Mouse (Mus musculus): Measurements from ENCODE around the gene Lsr. TPM values are rescaled to one million over a fixed set of nuclear protein-coding genes. Genes with fewer than 3 reads are reported as not detected.

Gene Lsr
- total RNA-seq (2014; rRNA removed) (17.6 and 19.3 TPM in 2 replicates), polyA plus RNA-seq (2015; fragmentation: Nextera tagmentation; extraction: Ambion mirVana) (25.1 and 25.9 TPM in 2 replicates)

DNA sequence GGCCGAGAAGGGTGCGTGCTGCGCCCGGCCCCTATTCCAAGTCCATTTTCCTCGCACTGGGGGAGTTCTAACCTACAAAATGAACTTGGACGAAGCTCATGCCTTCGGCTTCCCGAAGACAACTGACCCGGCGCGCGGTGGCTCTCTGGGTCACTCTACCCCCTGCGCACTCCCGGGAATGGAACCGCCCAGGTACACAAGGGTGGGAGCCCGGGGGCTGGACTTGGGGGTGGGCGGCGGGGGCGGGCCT is at the start of gene Lsr:
Gene Lsr (minus strand): TSS at position 214 of the 250 bp plus-strand sequence.
- H3K9ac ChIP-seq = peak within 1 kb of the TSS; percentile 28; the same call in 1 of the 2 replicates
- H3K27me3 ChIP-seq (ENCODE audit: insufficient read depth, low read length) = peaks cover 11% of the 10 kb centered on the region; the same call in 1 of the 2 replicates
- H3K4me2 ChIP-seq (ENCODE audit: low read depth) = peak within 1 kb of the TSS; percentile 57
- WGBS = 2% methylated on average over 19 of the region's 19 CpGs
- H3K4me1 ChIP-seq (ENCODE audit: insufficient read depth) = no peaks in the 10 kb centered on the region
- H3K36me3 ChIP-seq (ENCODE audit: insufficient read depth) = no peaks in the 10 kb centered on the region
- no peak for TF ChIP-seq CTCF (IDR thresholded peaks at IDR 0.05; ENCODE audit: low read depth)
- no peak within 1 kb of the TSS for H3K27ac ChIP-seq (ENCODE audit: low read depth, low read length)
- DNase-seq (no peak), ATAC-seq (no peak)
- H3K4me3 ChIP-seq (ENCODE audit: low read depth, low read length) = peak within 1 kb of the TSS; percentile 27
- no peaks in the 10 kb centered on the region for H3K9me3 ChIP-seq (ENCODE audit: low read length)

DNA sequence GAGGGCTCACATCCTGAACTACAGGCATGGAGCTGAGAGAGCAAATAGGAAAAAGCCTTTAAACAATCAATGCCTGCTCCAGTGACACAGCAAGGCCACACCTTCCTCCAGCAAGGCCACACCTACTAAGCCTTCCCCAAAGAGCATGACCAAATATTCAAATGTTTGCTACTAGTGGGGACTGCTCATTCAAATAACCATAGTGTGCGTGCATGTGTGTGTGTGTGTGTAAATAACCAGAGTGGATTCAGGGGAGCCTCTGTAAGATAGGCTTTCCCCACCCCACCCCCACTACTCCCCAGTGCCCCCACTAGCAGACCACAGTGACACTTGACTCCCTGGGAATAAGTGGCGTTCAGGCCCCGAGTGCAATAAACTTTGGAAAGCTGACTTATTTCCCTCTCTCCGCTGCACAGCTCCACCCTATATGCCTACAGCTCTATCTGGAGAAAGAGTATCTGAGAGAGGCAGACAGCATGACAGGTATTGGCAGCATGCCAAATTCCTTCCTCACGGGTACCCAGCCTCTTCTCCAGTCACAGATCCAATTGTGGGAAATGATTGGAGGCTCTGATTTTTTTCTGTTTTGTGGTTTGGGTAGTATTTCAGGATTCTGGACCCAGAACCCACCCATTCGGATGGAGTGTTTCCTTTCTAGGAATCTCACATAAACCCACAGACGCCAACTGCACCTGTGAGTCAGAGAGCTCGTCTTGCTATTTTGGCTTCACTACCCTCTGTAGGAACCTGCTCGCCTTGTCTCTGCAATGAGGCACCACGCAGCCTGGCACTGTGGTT is 44.0 kb upstream of the Lsr start:
- no peaks in the 10 kb centered on the region for H3K36me3 ChIP-seq (ENCODE audit: insufficient read depth)
- no peaks in the 10 kb centered on the region for H3K27me3 ChIP-seq (ENCODE audit: insufficient read depth, low read length)
- no peak overlapping the region for H3K4me2 ChIP-seq (ENCODE audit: low read depth)
- H3K4me3 ChIP-seq (ENCODE audit: low read depth, low read length) = no peak overlapping the region
- no peak overlapping the region for H3K9ac ChIP-seq
- no peaks in the 10 kb centered on the region for H3K4me1 ChIP-seq (ENCODE audit: insufficient read depth)
- H3K27ac ChIP-seq (ENCODE audit: low read depth, low read length) = no peak overlapping the region
- no peak for TF ChIP-seq CTCF (IDR thresholded peaks at IDR 0.05; ENCODE audit: low read depth)
- peak; percentile 50 for DNase-seq
- ATAC-seq = peak; percentile 59; the same call in 1 of the 2 replicates
- no peaks in the 10 kb centered on the region for H3K9me3 ChIP-seq (ENCODE audit: low read length)
- WGBS = 38% methylated on average over 10 of the region's 10 CpGs

DNA sequence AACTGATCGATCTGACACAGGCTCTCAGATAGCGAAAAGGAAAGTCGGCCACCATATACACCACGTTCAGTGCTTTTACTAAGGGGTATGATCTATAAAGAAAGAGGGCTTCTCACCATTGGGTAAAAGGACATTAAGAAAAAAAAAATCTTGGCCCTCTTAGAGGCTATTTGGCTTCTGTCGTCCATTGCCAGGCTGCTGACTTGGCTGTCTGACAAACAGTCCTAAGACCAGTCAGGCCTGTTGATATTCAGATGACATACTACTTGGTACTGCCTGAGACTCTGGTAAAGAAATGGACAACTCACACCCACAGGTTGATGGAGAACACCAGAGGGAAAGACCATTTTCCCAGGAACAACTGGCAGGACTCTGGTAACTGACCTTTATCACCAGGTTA is 39.7 kb upstream of the Lsr start:
- Histone ChIP-seq H3K4me3 (ENCODE audit: low read depth, low read length) (no peak overlapping the region), H3K9me3 (ENCODE audit: low read length) (no peaks in the 10 kb centered on the region), H3K36me3 (ENCODE audit: insufficient read depth) (no peaks in the 10 kb centered on the region), H3K27ac (ENCODE audit: low read depth, low read length) (no peak overlapping the region), H3K4me1 (ENCODE audit: insufficient read depth) (no peaks in the 10 kb centered on the region), H3K27me3 (ENCODE audit: insufficient read depth, low read length) (no peaks in the 10 kb centered on the region), H3K9ac (no peak overlapping the region), H3K4me2 (ENCODE audit: low read depth) (no peak overlapping the region)
- TF ChIP-seq CTCF (IDR thresholded peaks at IDR 0.05; ENCODE audit: low read depth) = no peak
- DNase-seq = no peak
- WGBS = 73% methylated on average over 5 of the region's 5 CpGs
- ATAC-seq = no peak

DNA sequence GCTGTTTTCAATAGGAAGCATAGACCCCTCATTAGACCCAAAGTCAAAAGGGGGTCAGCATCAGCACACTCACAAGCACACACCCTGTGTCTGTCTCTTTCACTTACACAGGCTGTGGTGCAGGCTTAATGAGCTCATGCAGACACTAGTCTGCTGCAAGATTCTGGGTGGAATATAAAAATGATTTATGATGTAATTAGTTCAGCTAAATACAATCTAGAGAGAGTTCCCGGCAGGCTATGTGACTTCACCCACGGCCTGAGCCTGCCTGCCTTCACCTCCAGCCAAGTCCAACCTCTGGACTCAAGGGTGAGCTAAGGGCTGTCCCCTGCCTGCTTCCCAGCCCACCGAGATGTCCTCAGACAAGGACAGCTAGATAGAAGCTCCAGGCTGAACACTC is 35.6 kb upstream of the Lsr start:
- Histone ChIP-seq H3K9ac (no peak overlapping the region), H3K27me3 (ENCODE audit: insufficient read depth, low read length) (no peaks in the 10 kb centered on the region; the same call in 1 of the 2 replicates), H3K4me1 (ENCODE audit: insufficient read depth) (no peaks in the 10 kb centered on the region), H3K36me3 (ENCODE audit: insufficient read depth) (no peaks in the 10 kb centered on the region), H3K27ac (ENCODE audit: low read depth, low read length) (no peak overlapping the region), H3K4me2 (ENCODE audit: low read depth) (no peak overlapping the region), H3K9me3 (ENCODE audit: low read length) (no peaks in the 10 kb centered on the region), H3K4me3 (ENCODE audit: low read depth, low read length) (no peak overlapping the region)
- 77% methylated on average over 3 of the region's 3 CpGs for WGBS
- ATAC-seq (no peak), DNase-seq (no peak)
- TF ChIP-seq CTCF (IDR thresholded peaks at IDR 0.05; ENCODE audit: low read depth) = no peak

DNA sequence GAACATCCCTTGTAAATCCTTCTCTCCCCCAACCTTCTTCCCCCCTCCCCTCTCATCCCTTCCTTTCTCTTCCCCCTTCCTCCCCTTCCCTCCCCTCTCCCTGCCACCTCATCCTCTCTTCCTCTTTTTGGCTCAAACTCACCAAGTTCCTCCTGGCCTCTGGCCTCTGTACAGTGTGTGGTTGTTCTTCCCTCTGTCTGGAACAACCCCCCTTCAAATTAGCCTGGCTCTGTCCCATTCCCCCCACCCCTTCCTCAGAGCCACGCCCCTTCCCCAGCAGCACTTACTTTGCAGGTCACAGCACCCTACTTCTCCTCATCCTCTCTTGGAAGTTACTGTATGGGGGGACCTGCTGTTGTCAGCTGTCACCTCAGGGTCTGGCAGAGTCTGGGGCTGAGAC is 34.9 kb upstream of the Lsr start:
- Histone ChIP-seq H3K27ac (ENCODE audit: low read depth, low read length) (no peak overlapping the region), H3K9ac (no peak overlapping the region), H3K4me2 (ENCODE audit: low read depth) (no peak overlapping the region), H3K4me3 (ENCODE audit: low read depth, low read length) (no peak overlapping the region), H3K36me3 (ENCODE audit: insufficient read depth) (no peaks in the 10 kb centered on the region), H3K4me1 (ENCODE audit: insufficient read depth) (no peaks in the 10 kb centered on the region), H3K9me3 (ENCODE audit: low read length) (no peaks in the 10 kb centered on the region), H3K27me3 (ENCODE audit: insufficient read depth, low read length) (no peaks in the 10 kb centered on the region; the same call in 1 of the 2 replicates)
- TF ChIP-seq CTCF (IDR thresholded peaks at IDR 0.05; ENCODE audit: low read depth) = no peak
- DNase-seq = no peak
- no peak for ATAC-seq
- 74% methylated on average over 1 of the region's 1 CpGs for WGBS

DNA sequence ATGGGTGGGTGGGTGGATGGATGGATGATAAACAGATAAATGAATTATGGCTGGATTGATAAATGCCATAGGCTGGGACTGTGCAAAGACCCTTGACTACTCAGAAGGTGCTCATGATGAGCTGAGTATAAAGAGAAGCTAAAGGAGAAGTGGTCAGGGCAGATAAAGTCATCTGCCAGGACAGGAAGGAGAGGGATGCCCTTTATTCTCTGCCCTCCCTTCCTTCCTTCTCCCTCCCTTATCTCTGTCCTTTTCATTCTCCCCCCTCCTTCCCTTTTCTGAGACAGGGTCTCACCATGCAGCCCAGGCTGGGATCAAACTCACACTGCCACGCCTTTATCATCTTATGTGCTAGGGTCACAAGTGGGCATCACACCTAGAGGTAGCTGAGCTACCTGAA is 34.5 kb upstream of the Lsr start:
- Histone ChIP-seq H3K36me3 (ENCODE audit: insufficient read depth) (no peaks in the 10 kb centered on the region), H3K4me1 (ENCODE audit: insufficient read depth) (no peaks in the 10 kb centered on the region), H3K4me2 (ENCODE audit: low read depth) (no peak overlapping the region), H3K9me3 (ENCODE audit: low read length) (no peaks in the 10 kb centered on the region), H3K4me3 (ENCODE audit: low read depth, low read length) (no peak overlapping the region), H3K9ac (no peak overlapping the region), H3K27me3 (ENCODE audit: insufficient read depth, low read length) (no peaks in the 10 kb centered on the region; the same call in 1 of the 2 replicates), H3K27ac (ENCODE audit: low read depth, low read length) (no peak overlapping the region)
- no peak for TF ChIP-seq CTCF (IDR thresholded peaks at IDR 0.05; ENCODE audit: low read depth)
- ATAC-seq (no peak), DNase-seq (no peak)
- 82% methylated on average over 1 of the region's 1 CpGs for WGBS

DNA sequence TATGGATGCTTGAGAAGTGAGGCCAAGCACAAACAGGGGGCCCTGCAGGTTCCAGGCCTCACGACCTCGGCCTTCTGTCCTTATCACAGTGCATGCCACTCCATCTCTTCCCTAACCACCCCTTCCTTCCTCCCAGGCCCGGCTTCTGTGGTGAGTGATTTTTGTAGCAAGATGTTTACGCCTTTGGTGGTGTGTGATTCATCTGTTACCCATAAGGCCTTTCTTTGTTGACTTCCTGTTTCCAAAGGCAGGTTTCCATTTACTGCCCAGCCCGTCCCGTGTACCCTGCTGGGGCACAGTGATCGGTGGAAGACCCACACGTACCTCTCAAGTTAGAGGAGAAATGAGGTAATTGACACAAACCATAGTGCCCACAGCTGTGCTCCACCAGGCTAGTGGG is 29.4 kb upstream of the Lsr start:
- WGBS = 81% methylated on average over 8 of the region's 8 CpGs
- Histone ChIP-seq H3K27ac (ENCODE audit: low read depth, low read length) (no peak overlapping the region), H3K36me3 (ENCODE audit: insufficient read depth) (no peaks in the 10 kb centered on the region), H3K4me1 (ENCODE audit: insufficient read depth) (no peaks in the 10 kb centered on the region), H3K4me3 (ENCODE audit: low read depth, low read length) (no peak overlapping the region), H3K4me2 (ENCODE audit: low read depth) (no peak overlapping the region), H3K27me3 (ENCODE audit: insufficient read depth, low read length) (no peaks in the 10 kb centered on the region; the same call in 1 of the 2 replicates), H3K9ac (no peak overlapping the region), H3K9me3 (ENCODE audit: low read length) (no peaks in the 10 kb centered on the region)
- DNase-seq = no peak
- no peak for ATAC-seq
- no peak for TF ChIP-seq CTCF (IDR thresholded peaks at IDR 0.05; ENCODE audit: low read depth)
